Mouse (Mus musculus) embryonic fibroblast, embryonic 13.5 days (primary cell): ENCODE results near the gene Btg2.

Experiments used
- CTCF ChIP-seq: IDR thresholded peaks from 2 replicates; pipeline ENCODE4 v1.5.1; 2011; ENCODE audit warnings: mild to moderate bottlenecking, control low read depth, low read length, moderate library complexity, borderline replicate concordance; ENCODE audit not compliant: insufficient read depth
- POLR2A ChIP-seq: IDR thresholded peaks from 2 replicates; pipeline ENCODE4 v1.6.1; 2011; ENCODE audit warnings: low read depth, mild to moderate bottlenecking, control low read depth, low read length, moderate library complexity

GRCm38 (mm10) chr1:134071411-134072018, 7.4 kb downstream of the Btg2 start:
- no peak for TF ChIP-seq CTCF
- TF ChIP-seq POLR2A = no peak
